Mouse (Mus musculus) neural tube, embryonic 11.5 days (tissue): Measurements from ENCODE around the gene Alad. TPM values are rescaled to one million over a fixed set of nuclear protein-coding genes. Genes with fewer than 3 reads are reported as not detected.

Source experiments
- ATAC-seq: fragments of 200-750 bp; cut with Nextera tagmentation; 2 replicates; pipeline ENCODE4 v1.8.0; 2017; ENCODE audit warnings: moderate number of reproducible peaks, mild to moderate bottlenecking, moderate TSS enrichment, moderate library complexity; ENCODE audit not compliant: insufficient read depth, low FRiP score, low TSS enrichment
- DNase-seq: peaks from one replicate; pipeline ENCODE4 v3.0.0-alpha.2; 2015; ENCODE audit warnings: low spot score
- H3K27ac ChIP-seq: fragments of 300-500 bp; sonication (generic); 2 replicates; pipeline ENCODE4 v1.5.1; 2014; ENCODE audit warnings: low read depth, mild to moderate bottlenecking, low read length
- H3K27me3 ChIP-seq: fragments of 300-500 bp; sonication (generic); 2 replicates; pipeline ENCODE4 v1.6.1; 2014; ENCODE audit warnings: mild to moderate bottlenecking, low read length, mixed read lengths; ENCODE audit not compliant: control insufficient read depth, insufficient read depth
- H3K36me3 ChIP-seq: fragments of 300-500 bp; sonication (generic); 2 replicates; pipeline ENCODE4 v1.6.1; 2014; ENCODE audit warnings: mild to moderate bottlenecking, low read length, moderate library complexity, mixed read lengths; ENCODE audit not compliant: control insufficient read depth, insufficient read depth
- H3K4me1 ChIP-seq: fragments of 300-500 bp; sonication (generic); 2 replicates; pipeline ENCODE4 v1.6.1; 2014; ENCODE audit warnings: low read length, mixed read lengths; ENCODE audit not compliant: control insufficient read depth, insufficient read depth
- H3K4me2 ChIP-seq: fragments of 300-500 bp; sonication (generic); 2 replicates; pipeline ENCODE4 v1.6.1; 2014; ENCODE audit warnings: low read depth, mild to moderate bottlenecking, moderate library complexity
- H3K4me3 ChIP-seq: fragments of 300-500 bp; sonication (generic); 2 replicates; pipeline ENCODE4 v1.5.1; 2014; ENCODE audit warnings: low read depth, low read length
- H3K9ac ChIP-seq: fragments of 300-500 bp; sonication (generic); 2 replicates; pipeline ENCODE4 v1.6.1; 2014; ENCODE audit warnings: mild to moderate bottlenecking, low read length
- H3K9me3 ChIP-seq: fragments of 300-500 bp; sonication (generic); 2 replicates; pipeline ENCODE4 v1.6.1; 2016; ENCODE audit warnings: low read length; ENCODE audit not compliant: control insufficient read depth
- WGBS: fragments of 180-500 bp; shearing (Covaris S2); extraction: QIAGEN DNeasy Blood & Tissue Kit; methylation state at CpG from one replicate; pipeline ENCODE4 v1.1.7; 2014; 5-methylcytosine and 5-hydroxymethylcytosine counted together
- polyA plus RNA-seq: library from polyadenylated mRNA; unstranded; fragments of >200 nt; fragmentation: Nextera tagmentation; extraction: Ambion mirVana; gene quantifications from 2 replicates; pipeline ENCODE4 v1.2.1, GENCODE M21; 2014

The Alad gene
- polyA plus RNA-seq, 1 experiment from 2014 or later, result 89.7 TPM

GRCm38 (mm10) chr4:62520892-62521400, 1.2 kb upstream of the Alad start:
- WGBS, result 88% methylated on average over 2 of the region's 2 CpGs
- no peak overlapping the region for H3K9ac ChIP-seq
- no peak for ATAC-seq
- no peak overlapping the region for H3K4me3 ChIP-seq
- no peaks in the 10 kb centered on the region for H3K27me3 ChIP-seq
- H3K4me1 ChIP-seq, result peaks cover 14% of the 10 kb centered on the region
- DNase-seq, result no peak
- H3K4me2 ChIP-seq, result no peak overlapping the region
- no peak overlapping the region for H3K27ac ChIP-seq
- no peaks in the 10 kb centered on the region for H3K9me3 ChIP-seq
- 0 out of 2 replicates have a peak, but pooled peaks cover 2% of the 10 kb centered on the region for H3K36me3 ChIP-seq

- H3K36me3 ChIP-seq, result 0 out of 2 replicates have a peak, but pooled peaks cover 2% of the 10 kb centered on the region
- DNase-seq (no peak), ATAC-seq (no peak; the same call in 1 of the 2 replicates)
- H3K4me3 ChIP-seq, result peak overlapping the region; percentile 61
- no peaks in the 10 kb centered on the region for H3K27me3 ChIP-seq
- no peaks in the 10 kb centered on the region for H3K9me3 ChIP-seq
- 3% methylated on average over 26 of the region's 26 CpGs for WGBS
- H3K27ac ChIP-seq, result peak overlapping the region; percentile 60
- peak overlapping the region; percentile 76 for H3K9ac ChIP-seq
- peaks cover 14% of the 10 kb centered on the region for H3K4me1 ChIP-seq
- peak overlapping the region; percentile 77 for H3K4me2 ChIP-seq
Measured at GRCm38 (mm10) chr4:62519122-62519848, 433 bp downstream of the Alad start.

GRCm38 (mm10) chr4:62518416-62519121, 1.1 kb downstream of the Alad start:
- ATAC-seq (no peak), DNase-seq (no peak)
- WGBS, result 56% methylated on average over 13 of the region's 13 CpGs

GRCm38 (mm10) chr4:62517538-62518415, 1.9 kb downstream of the Alad start:
- H3K4me3 ChIP-seq, result no peak overlapping the region
- H3K9ac ChIP-seq, result no peak overlapping the region
- ATAC-seq (no peak), DNase-seq (no peak)
- H3K27me3 ChIP-seq, result no peaks in the 10 kb centered on the region
- peaks cover 12% of the 10 kb centered on the region for H3K4me1 ChIP-seq
- no peak overlapping the region for H3K27ac ChIP-seq
- H3K36me3 ChIP-seq, result peaks cover 2% of the 10 kb centered on the region; the same call in 1 of the 2 replicates
- H3K4me2 ChIP-seq, result peak overlapping the region; percentile 0; the same call in 1 of the 2 replicates
- no peaks in the 10 kb centered on the region for H3K9me3 ChIP-seq
- WGBS, result 89% methylated on average over 10 of the region's 10 CpGs

More at GRCm38 (mm10) chr4:62518416-62519121, 1.1 kb downstream of the Alad start:
- Histone ChIP-seq H3K4me3 (peak overlapping the region; percentile 61), H3K9me3 (no peaks in the 10 kb centered on the region), H3K9ac (peak overlapping the region; percentile 76), H3K4me1 (peaks cover 12% of the 10 kb centered on the region), H3K27ac (no peak overlapping the region), H3K36me3 (peaks cover 2% of the 10 kb centered on the region; the same call in 1 of the 2 replicates), H3K27me3 (no peaks in the 10 kb centered on the region), H3K4me2 (peak overlapping the region; percentile 77)

- Histone ChIP-seq H3K4me1 (peaks cover 12% of the 10 kb centered on the region), H3K27ac (no peak overlapping the region), H3K9me3 (no peaks in the 10 kb centered on the region), H3K4me2 (no peak overlapping the region), H3K27me3 (no peaks in the 10 kb centered on the region), H3K9ac (no peak overlapping the region), H3K4me3 (no peak overlapping the region), H3K36me3 (peaks cover 2% of the 10 kb centered on the region; the same call in 1 of the 2 replicates)
- DNase-seq (no peak), ATAC-seq (no peak)
- 92% methylated on average over 8 of the region's 8 CpGs for WGBS
Measured at GRCm38 (mm10) chr4:62517046-62517445, 2.7 kb downstream of the Alad start.

- Histone ChIP-seq H3K27ac (0 out of 2 replicates have a peak overlapping the region, but pooled peaks have one; percentile 27), H3K4me1 (peaks cover 12% of the 10 kb centered on the region), H3K9ac (no peak overlapping the region), H3K4me3 (no peak overlapping the region), H3K4me2 (no peak overlapping the region), H3K9me3 (no peaks in the 10 kb centered on the region), H3K36me3 (peaks cover 4% of the 10 kb centered on the region), H3K27me3 (no peaks in the 10 kb centered on the region)
- DNase-seq (no peak), ATAC-seq (no peak)
- 76% methylated on average over 1 of the region's 1 CpGs for WGBS
Measured at GRCm38 (mm10) chr4:62516579-62516978, 3.1 kb downstream of the Alad start.

GRCm38 (mm10) chr4:62516079-62516478, 3.6 kb downstream of the Alad start:
- WGBS, result 37% methylated on average over 2 of the region's 2 CpGs
- Histone ChIP-seq H3K9me3 (no peaks in the 10 kb centered on the region), H3K4me2 (no peak overlapping the region), H3K36me3 (peaks cover 9% of the 10 kb centered on the region), H3K4me1 (peaks cover 12% of the 10 kb centered on the region), H3K27me3 (no peaks in the 10 kb centered on the region), H3K4me3 (no peak overlapping the region), H3K9ac (no peak overlapping the region), H3K27ac (no peak overlapping the region)
- DNase-seq (no peak), ATAC-seq (no peak)

- H3K4me2 ChIP-seq, result no peak overlapping the region
- H3K27me3 ChIP-seq, result no peaks in the 10 kb centered on the region
- peaks cover 12% of the 10 kb centered on the region for H3K4me1 ChIP-seq
- H3K9me3 ChIP-seq, result no peaks in the 10 kb centered on the region
- no peak overlapping the region for H3K27ac ChIP-seq
- ATAC-seq (no peak), DNase-seq (no peak)
- WGBS, result 84% methylated on average over 3 of the region's 3 CpGs
- no peak overlapping the region for H3K4me3 ChIP-seq
- H3K36me3 ChIP-seq, result peaks cover 9% of the 10 kb centered on the region
- H3K9ac ChIP-seq, result no peak overlapping the region; the same call in 1 of the 2 replicates
Measured at GRCm38 (mm10) chr4:62515490-62515889, 4.2 kb downstream of the Alad start.
